Mouse (Mus musculus) cerebellum, adult 11-12 months (tissue): ENCODE results near the gene Srcap.

Experiments used
- DNase-seq: peaks from one replicate; pipeline ENCODE4 v3.0.0; 2022

The Srcap gene

GRCm38 (mm10) chr7:127583260-127583659 is 71.5 kb downstream of the Srcap start:
- no peak for DNase-seq

- no peak for DNase-seq
These were observed 73.2 kb downstream of the Srcap start for GRCm38 (mm10) chr7:127585031-127585430.

GRCm38 (mm10) chr7:127586149-127586548 is 74.4 kb downstream of the Srcap start:
- DNase-seq: no peak

DNA sequence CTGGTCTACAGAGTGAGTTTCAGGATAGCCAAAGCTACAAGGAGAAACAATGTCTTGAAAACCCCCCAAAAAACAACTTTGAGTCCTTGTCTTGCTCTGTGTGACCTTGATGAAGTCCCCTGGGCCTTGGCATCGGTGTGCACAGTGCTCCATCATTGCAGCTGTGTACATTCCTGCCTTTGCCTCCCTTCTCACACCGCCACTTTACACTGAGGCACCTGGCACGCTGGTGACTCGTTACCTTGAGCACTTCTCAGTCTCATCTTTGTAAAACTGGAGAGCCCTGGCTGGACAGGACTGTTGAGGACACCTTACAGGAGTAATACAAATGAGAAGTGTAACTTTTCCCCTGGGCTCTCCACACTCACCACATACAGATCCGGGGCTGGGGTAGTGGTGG is 75.4 kb downstream of the Srcap start:
- DNase-seq: no peak

- peak; percentile 92 for DNase-seq
These were observed 76.5 kb downstream of the Srcap start, which contains the start of the genes Ccdc189 and Rnf40 for GRCm38 (mm10) chr7:127588011-127588871. TSS of gene Ccdc189 (minus strand) at chr7:127588595. TSS of gene Rnf40 (plus strand) at chr7:127588767.

GRCm38 (mm10) chr7:127588901-127589300 is 77.1 kb downstream of the Srcap start:
- DNase-seq: no peak

DNA sequence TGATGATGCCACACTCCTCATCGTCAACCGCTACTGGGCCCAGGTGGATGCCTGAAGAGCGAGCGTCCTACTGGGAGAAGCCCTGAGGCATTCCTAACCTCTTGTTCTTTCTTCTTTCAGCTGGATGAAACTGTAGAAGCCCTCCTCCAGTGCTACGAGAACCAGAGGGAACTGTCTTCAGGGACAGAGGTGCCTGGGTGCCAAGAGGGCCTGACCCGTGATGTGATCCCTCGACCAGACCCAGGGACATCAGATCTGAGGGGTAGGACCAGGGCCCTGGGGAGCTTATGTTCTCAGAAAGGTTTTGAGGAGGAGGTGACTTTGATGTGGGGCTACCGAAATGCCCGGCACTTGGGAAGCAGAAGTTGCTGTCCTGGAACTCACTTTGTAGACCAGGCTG is 77.9 kb downstream of the Srcap start:
- DNase-seq: no peak

DNA sequence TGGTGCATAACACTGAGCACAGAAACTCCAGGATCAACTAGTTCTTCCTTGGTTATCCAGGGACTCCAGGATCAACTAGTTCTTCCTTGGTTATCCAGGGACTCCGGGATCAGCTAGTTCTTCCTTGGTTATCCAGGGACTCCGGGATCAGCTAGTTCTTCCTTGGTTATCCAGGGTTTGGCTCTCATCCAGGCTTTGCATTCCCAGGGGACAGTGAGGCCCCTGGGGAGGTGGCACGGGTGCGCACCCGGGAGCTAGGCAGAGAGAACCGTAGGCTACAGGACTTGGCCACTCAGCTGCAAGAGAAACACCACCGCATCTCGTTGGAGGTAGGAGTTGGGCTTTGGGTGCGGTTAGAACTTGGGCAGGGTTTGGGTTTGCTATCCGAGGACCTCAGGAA is 79.3 kb downstream of the Srcap start:
- no peak for DNase-seq

DNA sequence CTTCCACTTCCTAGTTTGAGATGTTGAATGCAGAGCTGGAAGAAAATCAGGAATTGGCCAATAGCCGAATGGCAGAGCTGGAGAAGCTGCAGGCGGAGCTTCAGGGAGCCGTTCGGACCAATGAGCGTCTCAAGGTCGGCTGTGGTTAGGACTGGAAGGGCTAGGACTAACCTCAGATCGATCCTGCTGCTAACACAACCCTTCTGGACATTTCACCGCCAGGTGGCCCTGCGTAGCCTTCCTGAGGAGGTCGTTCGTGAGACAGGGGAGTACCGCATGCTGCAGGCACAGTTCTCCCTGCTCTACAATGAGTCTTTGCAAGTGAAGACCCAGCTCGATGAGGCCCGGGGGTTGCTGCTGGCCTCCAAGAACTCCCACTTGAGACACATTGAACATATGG is 80.8 kb downstream of the Srcap start:
- no peak for DNase-seq

GRCm38 (mm10) chr7:127596747-127597146 is 85.0 kb downstream of the Srcap start:
- DNase-seq: no peak

DNA sequence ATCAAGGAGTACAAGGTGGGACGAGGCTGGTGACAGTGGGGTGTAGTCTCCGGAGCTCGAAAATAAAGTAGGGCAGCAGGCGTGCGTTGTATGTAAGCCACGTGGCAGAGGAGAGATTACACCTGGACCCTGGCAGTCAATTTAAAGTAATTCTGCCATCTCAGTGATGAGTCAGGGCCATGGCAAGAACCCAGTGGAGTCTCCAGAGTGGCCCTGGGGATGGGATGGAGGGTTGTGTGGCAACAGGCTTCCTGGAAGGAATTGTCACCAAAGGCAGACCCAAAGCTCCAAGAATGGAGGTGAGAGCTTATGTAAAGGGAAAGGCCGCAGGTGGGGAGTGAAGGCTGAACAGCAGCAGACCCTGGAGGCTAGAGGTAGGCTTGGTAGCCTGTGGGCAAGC is 88.8 kb downstream of the Srcap start:
- DNase-seq: no peak

DNA sequence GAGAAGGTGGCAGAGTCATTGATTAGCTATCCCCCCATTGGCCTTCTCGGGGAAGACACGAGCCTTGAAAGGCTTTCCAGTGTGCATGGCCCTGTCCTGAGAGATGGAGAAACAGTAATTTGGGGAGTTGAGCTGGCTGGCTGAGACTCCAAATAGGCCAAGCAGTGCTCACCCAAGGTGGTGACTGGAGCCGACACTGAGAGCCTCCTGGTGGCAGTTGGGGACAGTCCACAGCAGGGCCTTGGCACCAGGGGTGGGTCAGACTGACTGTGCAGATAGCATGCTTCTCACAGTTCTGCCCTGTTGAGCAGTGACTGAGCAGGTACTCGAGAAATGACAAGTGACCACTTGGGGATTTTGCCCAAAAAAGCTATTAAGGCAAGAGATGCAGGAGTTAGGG is 90.0 kb downstream of the Srcap start:
- DNase-seq: no peak

- DNase-seq: no peak
These were observed 91.1 kb downstream of the Srcap start for GRCm38 (mm10) chr7:127602903-127603302.

DNA sequence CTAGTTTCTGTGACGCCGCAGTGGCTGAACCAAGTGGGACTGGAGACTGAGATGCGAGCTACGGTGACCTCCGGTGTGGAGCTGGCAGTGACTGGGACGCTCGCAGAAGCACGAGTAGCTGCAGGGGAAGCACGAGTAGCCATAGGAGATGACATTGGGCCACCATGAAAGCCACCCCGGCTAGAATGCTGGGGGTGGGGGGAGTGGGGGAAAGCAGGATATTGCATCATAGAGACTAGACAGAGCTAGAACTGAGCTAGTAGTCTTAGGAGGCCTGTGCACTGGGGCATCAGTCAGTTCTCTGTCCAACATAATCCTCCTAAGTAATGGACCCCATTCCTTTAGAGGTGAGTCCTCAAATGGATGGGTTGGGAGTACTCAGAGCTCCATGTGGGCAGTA is 92.5 kb downstream of the Srcap start:
- DNase-seq: no peak

DNA sequence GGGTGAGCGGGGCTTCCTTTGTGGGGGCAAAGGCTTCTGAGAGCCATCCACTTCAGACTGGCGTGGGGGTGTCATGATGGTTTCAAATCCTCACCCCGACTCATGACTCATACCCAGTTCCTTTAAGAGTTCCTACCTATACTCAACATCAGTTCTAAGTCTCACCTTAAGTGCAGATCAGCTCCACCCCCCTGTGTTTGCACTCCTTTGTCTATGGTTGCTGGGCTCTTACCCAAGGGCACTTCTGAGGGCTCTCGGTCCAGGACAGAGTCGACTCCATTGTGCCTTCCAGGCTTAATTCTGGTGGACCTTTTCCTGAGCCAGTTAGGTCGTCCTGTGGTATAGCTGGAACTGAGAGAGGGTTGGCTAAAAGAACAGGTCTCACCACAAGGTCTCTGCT is 95.4 kb downstream of the Srcap start:
- no peak for DNase-seq
